Mouse (Mus musculus) heart, postnatal 0 days (tissue): ENCODE measurements at regions not wholly inside any gene's neighbourhood (a gene's known extent, or its start where the extent isn't known, plus 50 kb on each side); places are given as distances from the start of the nearest gene placed in this dataset.

Source experiments
- CTCF ChIP-seq: IDR thresholded peaks from 2 replicates; pipeline ENCODE4 v1.5.1; 2016; ENCODE audit warnings: antibody characterized with exemption, control low read depth, low read depth
- EP300 ChIP-seq: IDR thresholded peaks from 2 replicates; pipeline ENCODE4 v1.6.1; 2016; ENCODE audit warnings: antibody characterized with exemption, low read depth

- TF ChIP-seq CTCF (peak; percentile 77), EP300 (no peak)
Measured at GRCm38 (mm10) chr15:41162793-41163192, 1028.6 kb downstream of the 9330182O14Rik start.
